Mouse (Mus musculus): ENCODE results near the gene Rmnd5b. TPM values are rescaled to one million over a fixed set of nuclear protein-coding genes. Genes with fewer than 3 reads are reported as not detected.
"Not testable (repeated sequence)": the region's sequence is repeated elsewhere in the genome, so short reads cannot be mapped to it uniquely, and the experiment has no call there.

Gene Rmnd5b
- polyA plus RNA-seq, 1 experiment from 2014 or later, result 74.8 TPM

DNA sequence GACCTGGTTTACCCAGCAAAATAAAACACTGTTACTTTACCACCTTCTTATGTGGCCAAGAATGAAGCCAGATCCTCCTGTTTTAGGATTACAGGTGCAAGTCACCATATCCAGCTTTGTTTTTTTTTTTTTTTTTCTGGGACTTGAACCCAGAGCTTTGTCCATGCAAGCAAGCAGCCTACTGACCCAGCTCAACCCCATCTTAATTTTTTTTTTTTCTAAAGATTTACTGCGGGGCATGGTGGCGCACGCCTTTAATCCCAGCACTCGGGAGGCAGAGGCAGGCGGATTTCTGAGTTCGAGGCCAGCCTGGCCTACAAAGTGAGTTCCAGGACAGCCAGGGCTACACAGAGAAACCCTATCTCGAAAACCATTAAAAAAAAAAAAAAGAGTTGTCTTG is 19.6 kb downstream of the Rmnd5b start:
- not testable (repeated sequence) for H3K36me3 ChIP-seq; H3K9ac ChIP-seq; H3K27me3 ChIP-seq; H3K27ac ChIP-seq; H3K9me3 ChIP-seq; ATAC-seq (ENCODE audit: low FRiP score)
- peak overlapping the region; percentile 57 for H3K4me2 ChIP-seq
- peak overlapping the region; percentile 32; the same call in 1 of the 2 replicates for H3K4me3 ChIP-seq
- H3K4me1 ChIP-seq (replicated peaks), result peaks cover 29% of the 10 kb centered on the region
- 92% methylated on average over 7 of the region's 7 CpGs for WGBS

- no peaks in the 10 kb centered on the region for H3K9me3 ChIP-seq
- 4% methylated on average over 14 of the region's 14 CpGs for WGBS
- H3K27me3 ChIP-seq, result no peaks in the 10 kb centered on the region
- ATAC-seq (ENCODE audit: low FRiP score), result no peak
- H3K36me3 ChIP-seq, result no peaks in the 10 kb centered on the region
- peak overlapping the region; percentile 32 for H3K4me3 ChIP-seq
- peaks cover 24% of the 10 kb centered on the region for H3K4me1 ChIP-seq (replicated peaks)
- peak overlapping the region; percentile 57 for H3K4me2 ChIP-seq
- peak overlapping the region; percentile 66 for H3K9ac ChIP-seq
- no peak overlapping the region for H3K27ac ChIP-seq
Observed at GRCm38 (mm10) chr11:51615601-51616000, 20.1 kb downstream of the Rmnd5b start.

GRCm38 (mm10) chr11:51615129-51615528 is 20.6 kb downstream of the Rmnd5b start:
- peak overlapping the region; percentile 66 for H3K9ac ChIP-seq
- peaks cover 19% of the 10 kb centered on the region for H3K4me1 ChIP-seq (replicated peaks)
- 57% methylated on average over 7 of the region's 7 CpGs for WGBS
- H3K9me3 ChIP-seq, result no peaks in the 10 kb centered on the region
- no peak overlapping the region for H3K27ac ChIP-seq
- no peaks in the 10 kb centered on the region for H3K36me3 ChIP-seq
- H3K4me3 ChIP-seq, result peak overlapping the region; percentile 32
- no peaks in the 10 kb centered on the region for H3K27me3 ChIP-seq
- H3K4me2 ChIP-seq, result peak overlapping the region; percentile 57
- ATAC-seq (ENCODE audit: low FRiP score), result no peak

GRCm38 (mm10) chr11:51614256-51614655 is 21.4 kb downstream of the Rmnd5b start:
- Histone ChIP-seq H3K4me3 (no peak overlapping the region), H3K4me1 (replicated peaks) (peaks cover 16% of the 10 kb centered on the region), H3K9ac (no peak overlapping the region), H3K27me3 (no peaks in the 10 kb centered on the region), H3K27ac (no peak overlapping the region), H3K4me2 (no peak overlapping the region), H3K36me3 (no peaks in the 10 kb centered on the region), H3K9me3 (no peaks in the 10 kb centered on the region)
- WGBS, result 84% methylated on average over 8 of the region's 8 CpGs
- ATAC-seq (ENCODE audit: low FRiP score), result no peak

DNA sequence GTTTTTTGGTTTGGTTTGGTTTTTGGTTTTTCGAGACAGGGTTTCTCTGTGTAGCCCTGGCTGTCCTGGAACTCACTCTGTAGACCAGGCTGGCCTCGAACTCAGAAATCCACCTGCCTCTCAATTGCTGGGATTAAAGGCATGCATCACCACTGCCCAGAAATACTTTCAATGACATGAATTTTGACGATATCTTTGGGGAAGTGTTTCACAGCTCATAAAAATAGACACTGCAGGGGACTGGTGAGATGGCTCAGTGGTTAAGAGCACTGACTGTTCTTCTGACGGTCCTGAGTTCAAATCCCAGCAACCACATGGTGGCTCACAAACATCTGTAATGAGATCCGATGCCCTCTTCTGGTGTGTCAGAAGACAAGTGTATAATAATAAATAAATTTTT is 25.8 kb downstream of the Rmnd5b start:
- not testable (repeated sequence) for H3K36me3 ChIP-seq; H3K4me2 ChIP-seq; H3K9ac ChIP-seq; H3K9me3 ChIP-seq; H3K27ac ChIP-seq; H3K27me3 ChIP-seq; H3K4me3 ChIP-seq; ATAC-seq (ENCODE audit: low FRiP score)
- 94% methylated on average over 5 of the region's 5 CpGs for WGBS
- peaks cover 16% of the 10 kb centered on the region for H3K4me1 ChIP-seq (replicated peaks)

- Histone ChIP-seq H3K27me3 (no peaks in the 10 kb centered on the region), H3K27ac (no peak overlapping the region), H3K4me3 (no peak overlapping the region), H3K4me1 (replicated peaks) (peaks cover 18% of the 10 kb centered on the region), H3K9me3 (no peaks in the 10 kb centered on the region), H3K9ac (no peak overlapping the region), H3K4me2 (no peak overlapping the region), H3K36me3 (peaks cover 9% of the 10 kb centered on the region)
- 76% methylated on average over 3 of the region's 3 CpGs for WGBS
- no peak for ATAC-seq (ENCODE audit: low FRiP score)
Observed at GRCm38 (mm10) chr11:51609266-51609909, 26.3 kb downstream of the Rmnd5b start.

- 10% methylated on average over 15 of the region's 15 CpGs for WGBS
- H3K4me2 ChIP-seq, result peak overlapping the region; percentile 82
- H3K27ac ChIP-seq, result peak overlapping the region; percentile 97
- H3K4me3 ChIP-seq, result peak overlapping the region; percentile 96
- peak; percentile 73 for ATAC-seq (ENCODE audit: low FRiP score)
- H3K4me1 ChIP-seq (replicated peaks), result peaks cover 40% of the 10 kb centered on the region
- no peaks in the 10 kb centered on the region for H3K9me3 ChIP-seq
- H3K27me3 ChIP-seq, result no peaks in the 10 kb centered on the region
- H3K36me3 ChIP-seq, result peaks cover 31% of the 10 kb centered on the region
- peak overlapping the region; percentile 83 for H3K9ac ChIP-seq
Observed at GRCm38 (mm10) chr11:51607096-51607738, 28.5 kb downstream of the Rmnd5b start.

DNA sequence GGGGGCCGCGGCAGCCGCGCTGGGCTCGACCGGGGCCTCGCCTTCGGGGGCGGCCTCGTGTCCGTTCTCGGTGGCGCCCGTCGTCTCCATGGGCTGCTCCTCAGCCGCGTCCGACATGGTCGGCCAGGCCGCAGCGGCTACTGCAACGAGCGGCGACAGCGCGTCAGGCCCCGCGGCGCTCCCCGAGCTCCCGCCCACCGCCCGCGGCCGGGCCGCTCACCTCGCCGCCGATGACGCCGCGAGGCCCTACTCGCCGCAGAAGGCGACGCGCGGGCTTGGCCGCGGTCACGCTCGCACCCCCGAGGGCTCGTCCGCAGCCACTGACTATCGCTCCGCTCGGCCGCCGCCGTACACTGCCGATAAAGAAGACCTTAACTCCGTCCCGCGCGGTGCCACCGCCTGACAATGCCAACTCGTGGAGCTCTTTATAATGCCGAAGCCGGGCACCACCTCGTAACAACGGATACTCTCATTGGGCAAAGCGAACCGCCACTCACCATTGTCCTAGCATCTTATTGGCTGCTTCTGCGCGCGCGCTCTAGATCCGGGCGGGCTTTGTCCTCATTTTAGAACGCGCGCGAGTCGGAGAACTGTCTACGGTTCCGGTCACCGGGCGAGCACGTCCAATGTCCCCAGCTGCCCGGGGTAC is 29.1 kb downstream of the Rmnd5b start, which contains the start of gene Hnrnpab:
Hnrnpab (minus strand) TSS at position 401 of the 649 bp plus-strand sequence.
- no peaks in the 10 kb centered on the region for H3K27me3 ChIP-seq
- H3K4me1 ChIP-seq (replicated peaks), result peaks cover 46% of the 10 kb centered on the region
- H3K9me3 ChIP-seq, result no peaks in the 10 kb centered on the region
- peak within 1 kb of the TSS; percentile 97 for H3K27ac ChIP-seq
- H3K4me2 ChIP-seq, result peak within 1 kb of the TSS; percentile 95
- peak within 1 kb of the TSS; percentile 96 for H3K4me3 ChIP-seq
- under 1% methylated on average over 83 of the region's 91 CpGs for WGBS
- ATAC-seq (ENCODE audit: low FRiP score), result peak; percentile 95
- peak within 1 kb of the TSS; percentile 99 for H3K9ac ChIP-seq
- H3K36me3 ChIP-seq, result peaks cover 37% of the 10 kb centered on the region

GRCm38 (mm10) chr11:51605602-51606446 is 29.9 kb downstream of the Rmnd5b start:
- ATAC-seq (ENCODE audit: low FRiP score), result peak; percentile 67

DNA sequence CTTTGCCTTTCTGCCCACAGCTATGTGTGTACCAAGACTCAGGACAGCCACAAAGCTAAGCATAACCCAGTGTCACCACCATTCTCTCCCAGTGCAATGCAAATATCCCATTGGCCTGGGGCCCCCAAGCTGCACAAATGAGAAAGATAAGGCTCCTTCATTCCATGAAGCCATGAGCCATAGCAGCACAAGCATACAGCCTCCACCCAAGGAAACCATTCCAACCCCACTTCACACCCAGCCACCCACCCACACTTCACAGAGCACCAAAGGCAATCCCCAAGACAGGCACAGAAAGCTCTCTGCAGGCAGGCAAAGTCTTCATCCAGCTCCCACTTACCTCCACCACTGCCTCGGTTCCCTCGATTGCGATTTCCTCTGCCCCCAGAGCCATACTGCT is 33.4 kb downstream of the Rmnd5b start:
- no peak overlapping the region; the same call in 1 of the 2 replicates for H3K9ac ChIP-seq
- 85% methylated on average over 3 of the region's 3 CpGs for WGBS
- H3K4me1 ChIP-seq (replicated peaks), result peaks cover 48% of the 10 kb centered on the region

More at GRCm38 (mm10) chr11:51605602-51606446, 29.9 kb downstream of the Rmnd5b start:
- Histone ChIP-seq H3K36me3 (peaks cover 45% of the 10 kb centered on the region), H3K4me1 (replicated peaks) (peaks cover 49% of the 10 kb centered on the region), H3K4me2 (peak overlapping the region; percentile 95), H3K27me3 (no peaks in the 10 kb centered on the region), H3K27ac (peak overlapping the region; percentile 97), H3K4me3 (peak overlapping the region; percentile 96), H3K9me3 (no peaks in the 10 kb centered on the region), H3K9ac (peak overlapping the region; percentile 99)
- 2% methylated on average over 80 of the region's 81 CpGs for WGBS

DNA sequence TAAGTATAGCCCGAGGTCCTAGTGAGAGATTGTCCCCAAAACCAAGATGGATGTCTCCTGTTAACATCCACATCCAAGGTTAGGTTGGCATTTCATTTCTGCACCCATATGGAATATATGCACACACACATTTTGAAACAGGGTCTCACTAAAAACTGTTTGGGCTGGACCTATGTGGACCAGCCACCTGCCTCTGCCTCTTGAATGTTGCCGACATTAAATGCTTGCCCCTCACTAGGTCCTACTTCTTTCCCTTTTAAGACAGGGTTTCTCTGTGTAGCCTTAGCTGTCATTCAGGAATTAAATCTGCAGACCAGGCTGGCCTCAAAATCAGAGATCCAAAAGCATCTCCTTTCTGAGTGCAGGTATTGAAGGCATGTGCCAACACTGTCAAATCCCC is 38.1 kb downstream of the Rmnd5b start:
- peaks cover 98% of the 10 kb centered on the region for H3K36me3 ChIP-seq
- H3K4me3 ChIP-seq, result no peak overlapping the region
- no peak overlapping the region for H3K27ac ChIP-seq
- no peak overlapping the region for H3K4me2 ChIP-seq
- ATAC-seq (ENCODE audit: low FRiP score), result no peak
- H3K9ac ChIP-seq, result no peak overlapping the region
- 80% methylated on average over 2 of the region's 2 CpGs for WGBS
- peaks cover 16% of the 10 kb centered on the region for H3K4me1 ChIP-seq (replicated peaks)
- H3K27me3 ChIP-seq, result no peaks in the 10 kb centered on the region
- H3K9me3 ChIP-seq, result no peaks in the 10 kb centered on the region

More for the DNA sequence above, 33.4 kb downstream of the Rmnd5b start:
- Histone ChIP-seq H3K36me3 (peaks cover 81% of the 10 kb centered on the region), H3K9me3 (no peaks in the 10 kb centered on the region), H3K4me2 (no peak overlapping the region), H3K4me3 (no peak overlapping the region), H3K27me3 (no peaks in the 10 kb centered on the region), H3K27ac (no peak overlapping the region)
- ATAC-seq (ENCODE audit: low FRiP score), result no peak

Data from hindbrain, embryonic 13.5 days (tissue).